Mouse (Mus musculus) heart, embryonic 14.5 days (tissue): ENCODE data around the gene Slc25a25. TPM values are rescaled to one million over a fixed set of nuclear protein-coding genes. Genes with fewer than 3 reads are reported as not detected.

Source experiments
- ATAC-seq: fragments of 200-750 bp; cut with Nextera tagmentation; 2 replicates; pipeline ENCODE4 v1.8.0; 2017; ENCODE audit warnings: low read depth, moderate TSS enrichment; ENCODE audit not compliant: insufficient number of reproducible peaks, insufficient read depth, low FRiP score
- H3K27ac ChIP-seq, 2 experiments: fragments of 200-500 bp in 1 of 2; fragments of 300-500 bp in 1 of 2; sonication (generic) in 1 of 2; replicated peaks in 1 of 2; 2 replicates each; pipeline ENCODE4 v1.5.1; 2012 to 2014; ENCODE audit warnings: low read depth in 2 of 2, low read length in 2 of 2, control low read depth in 1 of 2, mild to moderate bottlenecking in 1 of 2, mixed read lengths in 1 of 2; ENCODE audit not compliant: control insufficient read depth in 1 of 2, insufficient read depth in 1 of 2
- H3K27me3 ChIP-seq: fragments of 300-500 bp; sonication (generic); 2 replicates; pipeline ENCODE4 v1.6.1; 2014; ENCODE audit warnings: mild to moderate bottlenecking, low read length, control low read depth; ENCODE audit not compliant: control insufficient read depth, insufficient read depth
- H3K36me3 ChIP-seq: fragments of 300-500 bp; sonication (generic); 2 replicates; pipeline ENCODE4 v1.6.1; 2014; ENCODE audit warnings: mild to moderate bottlenecking, control low read depth, low read length, mixed read lengths; ENCODE audit not compliant: control insufficient read depth, insufficient read depth
- H3K4me1 ChIP-seq, 2 experiments: fragments of 200-500 bp in 1 of 2; fragments of 300-500 bp in 1 of 2; sonication (generic) in 1 of 2; 2 replicates each; pipeline ENCODE4 v1.6.1; 2012 to 2014; ENCODE audit warnings: low read length in 2 of 2, control low read depth in 1 of 2, mixed read lengths in 1 of 2; ENCODE audit not compliant: control insufficient read depth in 2 of 2, insufficient read depth in 2 of 2
- H3K4me2 ChIP-seq: fragments of 300-500 bp; sonication (generic); 2 replicates; pipeline ENCODE4 v1.6.1; 2014; ENCODE audit warnings: mild to moderate bottlenecking, low read length
- H3K4me3 ChIP-seq, 2 experiments: fragments of 200-500 bp in 1 of 2; fragments of 300-500 bp in 1 of 2; sonication (generic) in 1 of 2; 2 replicates each; pipeline ENCODE4 v1.5.1; 2012 to 2014; ENCODE audit warnings: low read length in 2 of 2, mild to moderate bottlenecking in 2 of 2, control low read depth in 1 of 2, low read depth in 1 of 2, moderate library complexity in 1 of 2; ENCODE audit not compliant: control insufficient read depth in 1 of 2, insufficient read depth in 1 of 2
- H3K9ac ChIP-seq: fragments of 300-500 bp; sonication (generic); 2 replicates; pipeline ENCODE4 v1.6.1; 2014; ENCODE audit warnings: mild to moderate bottlenecking, low read length
- H3K9me3 ChIP-seq: fragments of 300-500 bp; sonication (generic); 2 replicates; pipeline ENCODE4 v1.6.1; 2016; ENCODE audit warnings: low read length, control low read depth; ENCODE audit not compliant: control insufficient read depth
- WGBS: fragments of 180-500 bp; shearing (Covaris S2); extraction: QIAGEN DNeasy Blood & Tissue Kit; methylation state at CpG from one replicate; pipeline ENCODE4 v1.1.7; 2014; 5-methylcytosine and 5-hydroxymethylcytosine counted together
- polyA plus RNA-seq: library from polyadenylated mRNA; unstranded; fragments of >200 nt; fragmentation: Nextera tagmentation; extraction: Ambion mirVana; gene quantifications from 2 replicates; pipeline ENCODE4 v1.2.1, GENCODE M21; 2014

Slc25a25 gene
- polyA plus RNA-seq: 6.6 and 8.0 TPM in 2 replicates

- ATAC-seq: peak; percentile 86
- WGBS: under 1% methylated on average over 103 of the region's 103 CpGs
- peaks cover 22 to 54% of the 10 kb centered on the region in 2 experiments for H3K4me1 ChIP-seq
Observed at GRCm38 (mm10) chr2:32450881-32451844, at the start of gene Slc25a25. Gene Slc25a25, minus strand, starts transcription at chr2:32451445.

DNA sequence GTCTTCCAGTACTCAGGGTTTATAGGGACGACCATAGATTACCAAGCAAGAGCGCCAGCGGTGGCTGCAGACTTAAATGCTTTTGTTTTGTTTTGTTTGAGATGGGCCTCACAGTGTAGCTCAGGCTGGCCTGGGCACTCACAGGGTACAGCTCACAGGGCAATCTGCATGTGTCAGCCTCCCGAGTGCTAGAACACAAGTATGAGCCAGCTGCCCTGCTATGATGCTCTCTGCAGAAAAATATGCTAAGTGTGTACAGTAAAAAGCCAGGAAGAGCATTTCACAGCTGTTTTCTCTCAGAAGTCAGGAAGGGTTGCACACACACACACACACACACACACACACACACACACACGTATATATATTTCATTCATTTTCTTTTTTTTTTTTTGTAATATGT, 49.2 kb upstream of the Slc25a25 start:
- Histone ChIP-seq H3K4me1 (peaks cover 0 to 1% of the 10 kb centered on the region in 2 experiments; a peak in 1 of 4 replicates), H3K36me3 (no peaks in the 10 kb centered on the region), H3K27me3 (no peaks in the 10 kb centered on the region), H3K9me3 (peaks cover 8% of the 10 kb centered on the region; the same call in 1 of the 2 replicates), H3K4me2 (no peak overlapping the region), H3K27ac (no peak overlapping the region), H3K4me3 (no peak overlapping the region), H3K9ac (no peak overlapping the region)
- WGBS: 74% methylated on average over 5 of the region's 5 CpGs
- no peak for ATAC-seq

More at GRCm38 (mm10) chr2:32450881-32451844, at the start of gene Slc25a25:
- Histone ChIP-seq H3K27me3 (no peaks in the 10 kb centered on the region), H3K9me3 (no peaks in the 10 kb centered on the region), H3K9ac (peak within 1 kb of the TSS; percentile 87), H3K27ac (peak within 1 kb of the TSS; percentile 94 to 97), H3K4me3 (peak within 1 kb of the TSS; percentile 64 to 82), H3K4me2 (peak within 1 kb of the TSS; percentile 94), H3K36me3 (peaks cover 7% of the 10 kb centered on the region)

DNA sequence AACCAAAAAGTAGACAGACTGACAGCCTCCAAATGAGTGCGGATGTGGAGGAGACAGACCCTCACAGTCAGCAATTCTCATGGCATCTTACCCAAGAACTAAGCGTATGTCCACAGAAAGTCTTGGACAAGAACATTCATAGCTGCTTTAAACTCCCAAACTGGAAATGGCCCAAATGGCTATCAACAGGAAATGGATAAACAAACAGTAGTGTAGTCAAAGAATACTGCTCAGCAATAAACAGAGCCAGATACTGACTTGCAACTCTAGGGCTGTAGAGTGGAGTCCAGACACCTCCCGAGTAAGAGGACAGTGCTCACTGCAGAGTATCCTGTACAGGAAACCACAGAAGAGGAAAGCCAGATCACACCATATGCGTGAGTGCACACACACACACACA, 48.1 kb upstream of the Slc25a25 start:
- Histone ChIP-seq H3K9ac (no peak overlapping the region), H3K27ac (no peak overlapping the region)
- 75% methylated on average over 4 of the region's 4 CpGs for WGBS

DNA sequence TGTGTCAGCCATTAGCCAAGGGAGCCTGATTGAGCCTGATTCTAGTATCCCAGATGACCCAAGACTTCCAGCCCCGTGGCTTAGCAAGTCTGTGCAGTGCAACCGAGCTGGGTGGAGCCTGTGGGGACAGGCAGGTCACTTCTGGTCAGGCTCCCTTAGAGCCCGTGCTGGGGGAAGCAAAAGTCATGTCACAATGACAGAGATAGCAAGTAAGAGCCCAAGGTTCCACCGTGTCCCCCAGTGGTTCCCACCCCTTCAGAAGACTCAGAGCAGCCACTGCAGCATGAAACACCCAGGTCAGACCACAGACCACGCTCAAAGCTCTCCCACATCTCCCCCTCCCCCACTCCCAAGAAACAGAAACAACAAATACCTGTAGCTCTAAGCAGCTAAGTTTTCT, 44.9 kb upstream of the Slc25a25 start:
- H3K4me2 ChIP-seq: no peak overlapping the region
- no peak for ATAC-seq
- no peaks in the 10 kb centered on the region for H3K36me3 ChIP-seq
- 57% methylated on average over 5 of the region's 5 CpGs for WGBS
- H3K4me3 ChIP-seq: no peak overlapping the region
- H3K4me1 ChIP-seq: peaks cover 5 to 6% of the 10 kb centered on the region in 2 experiments; a peak in 2 of 4 replicates
- no peak overlapping the region for H3K27ac ChIP-seq
- H3K27me3 ChIP-seq: no peaks in the 10 kb centered on the region
- H3K9ac ChIP-seq: no peak overlapping the region
- peaks cover 8% of the 10 kb centered on the region; the same call in 1 of the 2 replicates for H3K9me3 ChIP-seq

More for the DNA sequence above, 48.1 kb upstream of the Slc25a25 start:
- Histone ChIP-seq H3K9me3 (peaks cover 8% of the 10 kb centered on the region; the same call in 1 of the 2 replicates), H3K36me3 (no peaks in the 10 kb centered on the region), H3K4me2 (no peak overlapping the region), H3K4me1 (peaks cover 5 to 6% of the 10 kb centered on the region in 2 experiments; a peak in 2 of 4 replicates), H3K4me3 (no peak overlapping the region), H3K27me3 (no peaks in the 10 kb centered on the region)
- no peak for ATAC-seq

GRCm38 (mm10) chr2:32495185-32495726, 44.0 kb upstream of the Slc25a25 start:
- Histone ChIP-seq H3K9me3 (peaks cover 8% of the 10 kb centered on the region; the same call in 1 of the 2 replicates), H3K9ac (no peak overlapping the region), H3K27ac (no peak overlapping the region), H3K27me3 (no peaks in the 10 kb centered on the region), H3K4me3 (no peak overlapping the region), H3K36me3 (no peaks in the 10 kb centered on the region), H3K4me1 (peaks cover 5 to 6% of the 10 kb centered on the region in 2 experiments; a peak in 2 of 4 replicates), H3K4me2 (peak overlapping the region; percentile 18; the same call in 1 of the 2 replicates)
- WGBS: 61% methylated on average over 20 of the region's 20 CpGs
- no peak for ATAC-seq

- WGBS: 55% methylated on average over 2 of the region's 2 CpGs
- Histone ChIP-seq H3K9ac (no peak overlapping the region), H3K9me3 (peaks cover 8% of the 10 kb centered on the region; the same call in 1 of the 2 replicates)
Observed at GRCm38 (mm10) chr2:32494522-32494921, 43.3 kb upstream of the Slc25a25 start.

DNA sequence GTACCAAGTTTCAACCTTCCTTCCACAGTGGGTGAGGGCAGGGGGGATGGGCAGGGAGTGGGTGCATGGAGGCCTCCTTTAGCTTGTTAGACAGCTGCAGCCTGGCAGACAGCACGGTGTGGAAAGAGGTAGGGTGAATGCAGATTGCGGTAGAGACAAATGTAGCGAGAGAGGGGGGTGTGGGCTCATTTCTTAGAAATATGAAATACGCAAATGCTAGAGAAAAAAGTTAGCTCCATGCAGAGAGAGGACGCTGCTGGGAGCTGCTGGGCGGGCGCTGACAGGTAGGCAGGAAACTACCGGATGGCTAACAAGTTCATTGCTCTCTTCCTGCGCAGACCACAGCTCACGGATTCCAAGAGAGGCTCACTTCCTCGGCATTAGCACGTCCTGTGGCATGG, 42.1 kb upstream of the Slc25a25 start:
- no peak overlapping the region for H3K4me3 ChIP-seq
- H3K27ac ChIP-seq: no peak overlapping the region
- no peaks in the 10 kb centered on the region for H3K36me3 ChIP-seq
- no peaks in the 10 kb centered on the region for H3K9me3 ChIP-seq
- H3K4me2 ChIP-seq: no peak overlapping the region
- H3K9ac ChIP-seq: no peak overlapping the region
- no peaks in the 10 kb centered on the region for H3K27me3 ChIP-seq
- no peak for ATAC-seq
- peaks cover 5 to 6% of the 10 kb centered on the region in 2 experiments; a peak in 2 of 4 replicates for H3K4me1 ChIP-seq
- 57% methylated on average over 12 of the region's 12 CpGs for WGBS

More at GRCm38 (mm10) chr2:32494522-32494921, 43.3 kb upstream of the Slc25a25 start:
- Histone ChIP-seq H3K27ac (no peak overlapping the region), H3K27me3 (no peaks in the 10 kb centered on the region), H3K36me3 (no peaks in the 10 kb centered on the region), H3K4me3 (no peak overlapping the region), H3K4me1 (peaks cover 5 to 6% of the 10 kb centered on the region in 2 experiments; a peak in 2 of 4 replicates), H3K4me2 (no peak overlapping the region)
- no peak for ATAC-seq
